Mouse (Mus musculus) liver, embryonic 14.5 days (tissue): Measurements from ENCODE around the gene Myh7.

Source experiments
- CTCF ChIP-seq: IDR thresholded peaks from 2 replicates; pipeline ENCODE4 v1.5.1; 2016; ENCODE audit warnings: antibody characterized with exemption, low read depth, control low read depth
- EP300 ChIP-seq: IDR thresholded peaks from 2 replicates; pipeline ENCODE4 v1.6.1; 2016; ENCODE audit warnings: antibody characterized with exemption, low read depth

GRCm38 (mm10) chr14:55028333-55028835 lies 34.0 kb upstream of the Myh7 start:
- TF ChIP-seq CTCF (no peak), EP300 (no peak)
